Mouse (Mus musculus) cerebellum, postnatal 25 days (tissue): ENCODE results near the gene Pip5k1b.
"Not testable (repeated sequence)": the region's sequence is repeated elsewhere in the genome, so short reads cannot be mapped to it uniquely, and the experiment has no call there.

Experiments
- DNase-seq, 2 experiments: peaks; one replicate each; pipeline ENCODE4 v3.0.0; 2021; ENCODE audit warnings: mixed read lengths in 2 of 2

Pip5k1b gene

GRCm38 (mm10) chr19:24555466-24555903, at the start of gene Pip5k1b:
Pip5k1b (minus strand) TSS chr19:24555872.
- DNase-seq, result peak; percentile 78 to 79

GRCm38 (mm10) chr19:24604105-24604504, 48.4 kb upstream of the Pip5k1b start:
- DNase-seq, result peak in 1 of 2 experiments; percentile 23

GRCm38 (mm10) chr19:24603431-24603830, 47.8 kb upstream of the Pip5k1b start:
- no peak for DNase-seq

- DNase-seq, result no peak
Measured at GRCm38 (mm10) chr19:24586726-24587125, 31.1 kb upstream of the Pip5k1b start.

- DNase-seq, result no peak
Measured at GRCm38 (mm10) chr19:24585171-24585570, 29.5 kb upstream of the Pip5k1b start.

GRCm38 (mm10) chr19:24583956-24584355, 28.3 kb upstream of the Pip5k1b start:
- DNase-seq, result no peak

- no peak for DNase-seq
Measured at GRCm38 (mm10) chr19:24576125-24576524, 20.5 kb upstream of the Pip5k1b start.

GRCm38 (mm10) chr19:24571756-24572181, 16.1 kb upstream of the Pip5k1b start:
- DNase-seq, result no peak

- no peak for DNase-seq
Measured at GRCm38 (mm10) chr19:24570969-24571368, 15.3 kb upstream of the Pip5k1b start.

GRCm38 (mm10) chr19:24557456-24557855, 1.8 kb upstream of the Pip5k1b start:
- DNase-seq, result no peak

- DNase-seq, result no peak
Measured at GRCm38 (mm10) chr19:24556585-24556966, 904 bp upstream of the Pip5k1b start.

GRCm38 (mm10) chr19:24555904-24556584, 372 bp upstream of the Pip5k1b start:
- peak; percentile 87 to 91 for DNase-seq

- DNase-seq, result peak in 1 of 2 experiments; percentile 42
Measured at GRCm38 (mm10) chr19:24554911-24555465, 684 bp downstream of the Pip5k1b start.

GRCm38 (mm10) chr19:24554425-24554824, 1.2 kb downstream of the Pip5k1b start:
- DNase-seq, result no peak

GRCm38 (mm10) chr19:24553291-24554075, 2.2 kb downstream of the Pip5k1b start:
- no peak for DNase-seq

GRCm38 (mm10) chr19:24552641-24553040, 3.0 kb downstream of the Pip5k1b start:
- not testable (repeated sequence) for DNase-seq

GRCm38 (mm10) chr19:24551196-24551954, 4.3 kb downstream of the Pip5k1b start:
- no peak for DNase-seq

GRCm38 (mm10) chr19:24550778-24551177, 4.9 kb downstream of the Pip5k1b start:
- DNase-seq, result no peak

- DNase-seq, result no peak
Measured at GRCm38 (mm10) chr19:24550016-24550415, 5.7 kb downstream of the Pip5k1b start.

GRCm38 (mm10) chr19:24548337-24548736, 7.3 kb downstream of the Pip5k1b start:
- no peak for DNase-seq

GRCm38 (mm10) chr19:24546153-24546552, 9.5 kb downstream of the Pip5k1b start:
- DNase-seq, result no peak

GRCm38 (mm10) chr19:24543386-24544350, 12.0 kb downstream of the Pip5k1b start:
- DNase-seq, result no peak
